Mouse (Mus musculus) heart, adult 2 months (tissue): ENCODE data around the gene Btbd6.

Experiments
- CTCF ChIP-seq: fragments of 200-600 bp; IDR thresholded peaks from 2 replicates; pipeline ENCODE4 v1.8.1; 2022; ENCODE audit warnings: antibody characterized with exemption, mild to moderate bottlenecking, moderate library complexity
- EP300 ChIP-seq: fragments of 200-500 bp; IDR thresholded peaks from 2 replicates; pipeline ENCODE4 v1.6.1; 2011; ENCODE audit warnings: low read depth, low read length, control low read depth; ENCODE audit not compliant: insufficient read depth

DNA sequence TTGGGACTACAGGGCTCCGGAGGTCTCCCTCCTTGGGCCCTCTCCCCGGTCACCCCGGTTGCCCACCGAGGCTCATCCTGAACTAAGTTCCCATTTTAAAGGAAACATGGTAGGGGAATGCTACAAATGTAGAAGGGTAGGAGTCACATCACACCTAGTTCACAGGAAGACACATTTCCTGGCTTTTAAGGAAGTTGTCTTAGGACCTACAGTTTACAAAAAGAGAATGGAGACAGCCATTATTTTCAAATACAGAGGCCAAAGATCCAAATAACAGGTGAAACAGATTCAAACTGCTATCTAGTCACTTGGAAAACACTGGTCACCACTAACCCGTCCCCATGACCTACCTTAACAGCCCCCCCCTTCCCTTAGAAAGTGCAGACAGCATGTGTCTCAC is 36.2 kb downstream of the Btbd6 start:
- TF ChIP-seq CTCF: no peak
- TF ChIP-seq EP300: no peak
